ENCODE assay signal across 22 mouse cellular contexts in genomic region chr16:41124361-41124760, GRCm38 (mm10).
A peak's percentile ranks its signal among the peaks of the same experiment; 100 is the strongest.
DNase-seq lines count a peak whose midpoint lies in the region; ATAC-seq and TF ChIP-seq lines count a peak whose summit lies in the region.
"Had no signal": no experiment of that assay in that cellular context is flagged by ENCODE, and none has a peak within 500 bp of the region (broad histone marks: within the 10 kb centered on the region; RNA-seq: fewer than 3 reads in every experiment).

No protein-coding gene starts in this region.

- H3K4me3 ChIP-seq in limb, embryonic 14.5 days (replicated peaks; ENCODE audit: low read length): no peak overlapping the region
- H3K4me3 ChIP-seq in limb, embryonic 10.5 days: no peak overlapping the region
- no peak overlapping the region for H3K4me3 ChIP-seq in midbrain, embryonic 11.5 days (ENCODE audit: low read depth, low read length)
- H3K4me3 ChIP-seq in midbrain, embryonic 10.5 days: no peak overlapping the region
- H3K4me3 ChIP-seq in forebrain, embryonic 15.5 days: no peak overlapping the region

- peak; percentile 3 for DNase-seq in embryo, embryonic 10.5 days (ENCODE audit: low spot score)
- no peak for DNase-seq in embryo, embryonic 9.5 days (ENCODE audit: extremely low spot score)
- DNase-seq in limb, embryonic 14.5 days (ENCODE audit: low spot score): no peak
- DNase-seq in limb, embryonic 10.5 days (ENCODE audit: low spot score): no peak
- peak; percentile 79 for DNase-seq in midbrain, embryonic 11.5 days (ENCODE audit: low spot score, missing footprints)
- DNase-seq in midbrain, embryonic 10.5 days (ENCODE audit: low spot score): no peak
- DNase-seq in hindlimb bud, embryonic 11.5 days (ENCODE audit: extremely low spot score, low read depth, low spot score): peak; percentile 6
- DNase-seq: adrenal gland, adult 2 months; adrenal gland, adult 8-10 months; adrenal gland, postnatal 10 days; adrenal gland, postnatal 14 days; adrenal gland, postnatal 25 days; adrenal gland, postnatal 36 days; B cell, adult 2 months; cerebellum, adult 11 months; cerebellum, adult 11-12 months had no signal

- H3K9ac ChIP-seq in limb, embryonic 14.5 days (ENCODE audit: low read depth, low read length, severe bottlenecking): no peak overlapping the region
- no peak overlapping the region for H3K9ac ChIP-seq in midbrain, embryonic 11.5 days (ENCODE audit: low read length)
- H3K9ac ChIP-seq in forebrain, embryonic 15.5 days (replicated peaks): no peak overlapping the region

- no peaks in the 10 kb centered on the region for H3K4me1 ChIP-seq in limb, embryonic 14.5 days (ENCODE audit: control insufficient read depth, insufficient read depth, low read length)
- peaks cover 6% of the 10 kb centered on the region; the same call in 1 of the 2 replicates for H3K4me1 ChIP-seq in limb, embryonic 10.5 days
- no peaks in the 10 kb centered on the region for H3K4me1 ChIP-seq in midbrain, embryonic 11.5 days (ENCODE audit: control insufficient read depth, insufficient read depth, low read length)
- no peaks in the 10 kb centered on the region for H3K4me1 ChIP-seq in midbrain, embryonic 10.5 days
- H3K4me1 ChIP-seq in forebrain, embryonic 15.5 days: 0 out of 2 replicates have a peak, but pooled peaks cover 6% of the 10 kb centered on the region

- H3K27me3 ChIP-seq in limb, embryonic 14.5 days (ENCODE audit: control insufficient read depth, insufficient read depth, low read length): no peaks in the 10 kb centered on the region
- no peaks in the 10 kb centered on the region for H3K27me3 ChIP-seq in limb, embryonic 10.5 days (ENCODE audit: low read depth, poor library complexity, severe bottlenecking)
- H3K27me3 ChIP-seq in midbrain, embryonic 11.5 days (ENCODE audit: control insufficient read depth, insufficient read depth, low read length): no peaks in the 10 kb centered on the region
- H3K27me3 ChIP-seq in midbrain, embryonic 10.5 days (ENCODE audit: low read depth, poor library complexity, severe bottlenecking): no peaks in the 10 kb centered on the region
- H3K27me3 ChIP-seq in forebrain, embryonic 15.5 days: no peaks in the 10 kb centered on the region
- H3K27me3 ChIP-seq: CH12.LX, Patski had no signal

- ATAC-seq in limb, embryonic 14.5 days (ENCODE audit: low FRiP score, low read depth): peak; percentile 60; the same call in 1 of the 2 replicates
- ATAC-seq in midbrain, embryonic 11.5 days (ENCODE audit: low FRiP score): no peak
- ATAC-seq in forebrain, embryonic 15.5 days (replicated peaks): no peak
- ATAC-seq: activated CD4-positive, CD25-positive, alpha-beta regulatory T cell, adult 4 months; CD4-positive, CD25-positive, alpha-beta regulatory T cell, adult 4 months; Patski had no signal

- H3K36me3 ChIP-seq in limb, embryonic 14.5 days (ENCODE audit: control insufficient read depth, insufficient read depth, low read length): no peaks in the 10 kb centered on the region
- no peaks in the 10 kb centered on the region for H3K36me3 ChIP-seq in limb, embryonic 10.5 days
- no peaks in the 10 kb centered on the region for H3K36me3 ChIP-seq in midbrain, embryonic 11.5 days (ENCODE audit: control insufficient read depth, insufficient read depth, low read length)
- H3K36me3 ChIP-seq in midbrain, embryonic 10.5 days: no peaks in the 10 kb centered on the region
- H3K36me3 ChIP-seq in forebrain, embryonic 15.5 days: no peaks in the 10 kb centered on the region
- H3K36me3 ChIP-seq: G1E had no signal

- no peak for TF ChIP-seq POLR2A in limb, embryonic 14.5 days (IDR thresholded peaks at IDR 0.05; ENCODE audit: borderline replicate concordance, extremely low read depth, insufficient read depth, insufficient read length)

- no peak overlapping the region for H3K4me2 ChIP-seq in limb, embryonic 14.5 days (replicated peaks; ENCODE audit: low read depth, low read length, severe bottlenecking)
- no peak overlapping the region for H3K4me2 ChIP-seq in midbrain, embryonic 11.5 days
- H3K4me2 ChIP-seq in forebrain, embryonic 15.5 days (replicated peaks): no peak overlapping the region

- H3K27ac ChIP-seq in limb, embryonic 14.5 days (replicated peaks; ENCODE audit: low read depth, low read length): no peak overlapping the region
- no peak overlapping the region for H3K27ac ChIP-seq in limb, embryonic 10.5 days
- no peak overlapping the region for H3K27ac ChIP-seq in midbrain, embryonic 11.5 days (ENCODE audit: low read depth, low read length)
- H3K27ac ChIP-seq in midbrain, embryonic 10.5 days (replicated peaks): no peak overlapping the region
- no peak overlapping the region for H3K27ac ChIP-seq in forebrain, embryonic 15.5 days (replicated peaks)

- H3K9me3 ChIP-seq in limb, embryonic 14.5 days (ENCODE audit: control insufficient read depth, low read length): no peaks in the 10 kb centered on the region
- H3K9me3 ChIP-seq in limb, embryonic 10.5 days (replicated peaks): no peaks in the 10 kb centered on the region
- H3K9me3 ChIP-seq in midbrain, embryonic 11.5 days (ENCODE audit: control insufficient read depth, low read length): no peaks in the 10 kb centered on the region
- H3K9me3 ChIP-seq in midbrain, embryonic 10.5 days (replicated peaks): no peaks in the 10 kb centered on the region
- no peaks in the 10 kb centered on the region for H3K9me3 ChIP-seq in forebrain, embryonic 15.5 days

- 39% methylated on average over 2 of the region's 2 CpGs for WGBS in limb, embryonic 14.5 days
- 48% methylated on average over 2 of the region's 2 CpGs for WGBS in limb, embryonic 10.5 days
- WGBS in midbrain, embryonic 11.5 days: 78% methylated on average over 2 of the region's 2 CpGs
- WGBS in midbrain, embryonic 10.5 days: 82% methylated on average over 2 of the region's 2 CpGs
- WGBS in forebrain, embryonic 15.5 days: 18% methylated on average over 2 of the region's 2 CpGs

Comparison
In these comparisons a context has a peak if more than half of its experiments do, and no peak if none do; other contexts are left out.
1. DNase-seq: peak in embryo, embryonic 10.5 days (single experiment), midbrain, embryonic 11.5 days (single experiment) and hindlimb bud, embryonic 11.5 days (single experiment); none in embryo, embryonic 9.5 days (single experiment), limb, embryonic 14.5 days (single experiment), limb, embryonic 10.5 days (single experiment) and midbrain, embryonic 10.5 days (single experiment).